Mouse (Mus musculus) spleen, adult 12 weeks (tissue): Measurements from ENCODE around the gene Cmtm5.
"Not testable (repeated sequence)": the region's sequence is repeated elsewhere in the genome, so short reads cannot be mapped to it uniquely, and the experiment has no call there.

Experiments
- DNase-seq: peaks from one replicate; pipeline ENCODE4 v3.0.0; 2022; ENCODE audit warnings: low spot score

Cmtm5 gene

GRCm38 (mm10) chr14:54959197-54959596, 23.1 kb downstream of the Cmtm5 start:
- no peak for DNase-seq

- DNase-seq, result not testable (repeated sequence)
Measured at GRCm38 (mm10) chr14:54959853-54960613, 24.0 kb downstream of the Cmtm5 start.

GRCm38 (mm10) chr14:54960769-54961168, 24.7 kb downstream of the Cmtm5 start:
- DNase-seq, result no peak

- no peak for DNase-seq
Measured at GRCm38 (mm10) chr14:54961487-54961886, 25.4 kb downstream of the Cmtm5 start.

GRCm38 (mm10) chr14:54962714-54963113, 26.7 kb downstream of the Cmtm5 start:
- no peak for DNase-seq

GRCm38 (mm10) chr14:54963727-54964126, 27.7 kb downstream of the Cmtm5 start:
- DNase-seq, result no peak

- DNase-seq, result no peak
Measured at GRCm38 (mm10) chr14:54965044-54965443, 29.0 kb downstream of the Cmtm5 start.

- no peak for DNase-seq
Measured at GRCm38 (mm10) chr14:54965631-54966030, 29.6 kb downstream of the Cmtm5 start.

- no peak for DNase-seq
Measured at GRCm38 (mm10) chr14:54966320-54966977, 30.4 kb downstream of the Cmtm5 start, which contains the start of gene Myh6. Myh6 (minus strand) TSS chr14:54966927.

- no peak for DNase-seq
Measured at GRCm38 (mm10) chr14:54967874-54968273, 31.8 kb downstream of the Cmtm5 start.

GRCm38 (mm10) chr14:54968344-54968743, 32.3 kb downstream of the Cmtm5 start:
- no peak for DNase-seq

GRCm38 (mm10) chr14:54972786-54973185, 36.7 kb downstream of the Cmtm5 start:
- not testable (repeated sequence) for DNase-seq

- DNase-seq, result no peak
Measured at GRCm38 (mm10) chr14:54974068-54974791, 38.2 kb downstream of the Cmtm5 start.

- no peak for DNase-seq
Measured at GRCm38 (mm10) chr14:54976633-54977032, 40.6 kb downstream of the Cmtm5 start, which contains the start of gene Gm17428. Gm17428 (plus strand) TSS chr14:54976933.

- no peak for DNase-seq
Measured at GRCm38 (mm10) chr14:54978664-54979063, 42.6 kb downstream of the Cmtm5 start.

GRCm38 (mm10) chr14:54981934-54982333, 45.9 kb downstream of the Cmtm5 start:
- DNase-seq, result no peak

- not testable (repeated sequence) for DNase-seq
Measured at GRCm38 (mm10) chr14:54988350-54988874, 52.4 kb downstream of the Cmtm5 start.
